Mouse (Mus musculus) heart, embryonic 16.5 days (tissue): ENCODE results near the gene Fam43a. TPM values are rescaled to one million over a fixed set of nuclear protein-coding genes. Genes with fewer than 3 reads are reported as not detected.

ENCODE experiments used
- ATAC-seq: fragments of 200-750 bp; cut with Nextera tagmentation; replicated peaks from 2 replicates; pipeline ENCODE4 v1.8.0; 2017; ENCODE audit warnings: moderate number of reproducible peaks; ENCODE audit not compliant: insufficient read depth, low FRiP score; ENCODE audit errors: extremely low read depth
- H3K27ac ChIP-seq: fragments of 300-500 bp; sonication (generic); 2 replicates; pipeline ENCODE4 v1.5.1; 2014; ENCODE audit warnings: mild to moderate bottlenecking, low read length, control low read depth, moderate library complexity
- H3K27me3 ChIP-seq: fragments of 300-500 bp; sonication (generic); 2 replicates; pipeline ENCODE4 v1.6.1; 2014; ENCODE audit warnings: low read length, mixed read lengths; ENCODE audit not compliant: control insufficient read depth, insufficient read depth
- H3K36me3 ChIP-seq: fragments of 300-500 bp; sonication (generic); 2 replicates; pipeline ENCODE4 v1.6.1; 2014; ENCODE audit not compliant: control insufficient read depth, insufficient read depth
- H3K4me1 ChIP-seq: fragments of 300-500 bp; sonication (generic); 2 replicates; pipeline ENCODE4 v1.6.1; 2014; ENCODE audit warnings: low read length, mixed read lengths; ENCODE audit not compliant: control insufficient read depth, insufficient read depth
- H3K4me2 ChIP-seq: fragments of 300-500 bp; sonication (generic); 2 replicates; pipeline ENCODE4 v1.6.1; 2014; ENCODE audit warnings: low read depth, mild to moderate bottlenecking, control low read depth, low read length
- H3K4me3 ChIP-seq: fragments of 300-500 bp; sonication (generic); 2 replicates; pipeline ENCODE4 v1.5.1; 2014; ENCODE audit warnings: mild to moderate bottlenecking, control low read depth, low read length
- H3K9ac ChIP-seq: fragments of 300-500 bp; sonication (generic); 2 replicates; pipeline ENCODE4 v1.6.1; 2014; ENCODE audit warnings: low read length, control low read depth
- H3K9me3 ChIP-seq: fragments of 300-500 bp; sonication (generic); replicated peaks from 2 replicates; pipeline ENCODE4 v1.6.1; 2016; ENCODE audit warnings: low read length; ENCODE audit not compliant: control insufficient read depth
- WGBS: fragments of 180-500 bp; shearing (Covaris S2); extraction: QIAGEN DNeasy Blood & Tissue Kit; methylation state at CpG from one replicate; pipeline ENCODE4 v1.1.7; 2014; 5-methylcytosine and 5-hydroxymethylcytosine counted together
- polyA plus RNA-seq: library from polyadenylated mRNA; unstranded; fragments of >200 nt; fragmentation: Nextera tagmentation; extraction: Ambion mirVana; gene quantifications from 2 replicates; pipeline ENCODE4 v1.2.1, GENCODE M21; 2015

Fam43a gene
- polyA plus RNA-seq, 1 experiment from 2014 or later, result 19.7 TPM

DNA sequence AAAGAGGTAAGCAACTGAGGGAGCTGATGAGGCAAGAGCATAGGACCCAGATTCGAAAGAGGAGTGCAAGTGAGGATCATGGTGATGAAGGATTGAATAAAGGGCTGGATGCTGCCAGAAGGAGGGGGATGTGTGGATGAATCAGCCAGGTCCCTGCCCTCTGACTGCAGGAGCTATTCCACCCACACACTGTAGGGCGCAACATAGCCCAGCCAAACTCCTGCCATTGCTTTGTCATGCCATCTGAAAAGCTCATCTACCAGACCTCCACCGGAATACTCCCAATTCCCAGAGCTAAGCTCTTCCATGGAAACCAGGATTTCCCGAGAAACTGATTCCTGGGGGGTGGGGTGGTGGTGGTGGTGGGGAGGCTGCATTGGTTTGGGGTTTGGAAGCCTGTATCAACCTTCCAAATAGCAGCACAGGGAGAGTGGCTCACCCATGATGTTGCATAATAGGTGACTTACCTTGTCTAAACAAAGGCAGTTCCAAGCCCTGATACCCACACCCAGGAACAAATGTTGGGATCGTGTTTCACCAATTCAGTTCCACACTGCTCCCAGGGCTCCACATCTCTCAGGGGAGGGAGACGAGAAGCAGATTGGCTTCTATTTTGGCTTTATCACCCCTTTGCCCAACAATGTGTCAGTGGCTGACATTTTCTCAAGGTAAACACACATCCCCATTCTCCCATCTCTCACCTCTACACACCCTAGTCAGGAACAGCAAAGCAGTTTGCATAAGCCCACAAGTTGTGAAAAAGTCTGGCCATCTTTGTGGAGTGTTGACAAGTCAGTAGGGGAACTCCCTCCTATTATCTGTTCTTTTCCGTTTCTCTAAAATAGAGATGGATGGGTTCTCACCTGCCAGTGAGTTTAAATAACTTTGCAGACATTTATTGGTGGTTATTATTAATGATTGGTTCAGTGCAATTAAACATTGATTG, 9.0 kb upstream of the Fam43a start:
- Histone ChIP-seq H3K27me3 (no peaks in the 10 kb centered on the region), H3K4me1 (peaks cover 8% of the 10 kb centered on the region), H3K9ac (no peak overlapping the region), H3K36me3 (no peaks in the 10 kb centered on the region), H3K27ac (no peak overlapping the region), H3K4me2 (no peak overlapping the region), H3K9me3 (no peaks in the 10 kb centered on the region), H3K4me3 (no peak overlapping the region)
- no peak for ATAC-seq
- WGBS, result 33% methylated on average over 7 of the region's 7 CpGs

DNA sequence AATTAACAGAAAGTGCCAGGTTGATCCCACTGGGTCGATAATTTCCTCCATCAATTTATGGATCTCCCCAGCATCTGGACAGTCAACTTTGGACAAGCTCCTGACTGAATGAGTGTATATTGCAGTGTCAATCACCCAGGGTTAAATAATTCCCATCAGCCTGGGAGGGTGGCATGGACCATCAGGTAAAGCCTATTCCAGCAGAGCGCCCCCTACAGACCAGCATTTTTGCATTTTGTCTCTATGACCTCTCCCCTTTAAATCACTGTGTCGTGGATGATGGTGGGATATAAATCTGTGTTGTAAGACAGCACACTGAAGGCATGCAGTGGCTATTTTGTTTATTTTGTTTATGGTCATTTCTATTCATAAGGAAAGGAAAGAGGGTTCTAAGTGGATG, 7.5 kb upstream of the Fam43a start:
- WGBS, result 46% methylated on average over 3 of the region's 3 CpGs
- no peaks in the 10 kb centered on the region for H3K36me3 ChIP-seq
- no peak for ATAC-seq
- peaks cover 7% of the 10 kb centered on the region for H3K4me1 ChIP-seq
- no peaks in the 10 kb centered on the region for H3K9me3 ChIP-seq
- H3K4me3 ChIP-seq, result no peak overlapping the region
- no peaks in the 10 kb centered on the region for H3K27me3 ChIP-seq
- no peak overlapping the region for H3K4me2 ChIP-seq
- no peak overlapping the region for H3K9ac ChIP-seq
- H3K27ac ChIP-seq, result no peak overlapping the region

DNA sequence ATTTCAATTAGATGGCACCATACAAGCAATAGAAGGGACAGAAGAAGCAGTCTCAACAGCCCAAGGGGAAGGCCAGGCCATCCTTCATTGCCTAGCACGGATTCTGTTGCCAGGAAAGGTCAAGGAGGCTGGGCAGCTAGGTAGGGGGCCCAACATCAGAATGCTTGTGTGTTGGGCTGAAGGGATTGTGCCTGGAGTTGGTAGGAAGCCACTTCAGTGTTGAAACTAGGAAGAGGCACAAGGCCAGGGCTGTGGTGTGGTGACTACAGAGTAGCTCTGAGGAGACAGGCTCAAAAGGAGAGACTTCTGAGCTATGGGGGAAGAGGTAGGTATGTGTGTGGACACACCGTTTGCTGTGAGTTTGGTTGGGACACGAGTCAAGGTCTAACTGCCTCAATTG, 4.2 kb upstream of the Fam43a start:
- Histone ChIP-seq H3K9ac (no peak overlapping the region), H3K36me3 (no peaks in the 10 kb centered on the region), H3K4me2 (no peak overlapping the region), H3K27me3 (no peaks in the 10 kb centered on the region), H3K27ac (no peak overlapping the region), H3K9me3 (no peaks in the 10 kb centered on the region), H3K4me1 (peaks cover 9% of the 10 kb centered on the region; the same call in 1 of the 2 replicates), H3K4me3 (no peak overlapping the region)
- 50% methylated on average over 3 of the region's 3 CpGs for WGBS
- ATAC-seq, result no peak

DNA sequence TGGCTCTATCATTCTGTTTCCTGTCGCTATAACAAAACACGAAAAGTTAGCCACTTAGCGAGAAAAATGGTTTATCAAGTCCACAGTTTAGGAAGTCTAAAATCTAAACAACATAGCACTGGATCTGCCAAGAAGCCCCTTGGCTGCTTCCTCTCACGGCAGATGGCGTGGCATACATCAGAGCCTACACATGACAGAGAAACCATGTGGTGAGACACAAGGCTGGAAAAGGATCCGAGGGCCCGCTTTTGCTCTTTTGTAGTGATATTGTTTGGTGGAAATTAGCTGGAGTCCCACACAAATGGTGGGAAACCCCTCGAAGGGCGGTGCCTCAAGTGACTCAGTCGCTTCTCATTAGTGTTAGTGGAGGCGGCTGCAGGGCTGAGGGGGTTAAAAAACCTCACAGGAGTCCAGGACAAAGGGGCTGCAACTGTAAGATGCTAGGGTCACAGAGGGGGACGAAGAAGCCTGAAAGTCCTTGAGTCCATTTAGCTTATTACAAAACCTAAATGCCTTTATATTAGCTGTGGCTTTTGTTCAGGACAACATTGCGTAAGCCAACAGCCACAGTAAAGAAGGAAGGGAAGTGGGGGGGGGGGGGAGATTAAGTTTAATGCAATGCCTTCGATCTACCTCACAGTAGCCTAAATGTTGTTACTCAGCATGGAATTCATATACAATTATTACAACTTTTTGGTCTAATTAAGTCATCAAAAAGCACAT, 3.5 kb upstream of the Fam43a start:
- Histone ChIP-seq H3K9ac (no peak overlapping the region), H3K27me3 (no peaks in the 10 kb centered on the region), H3K27ac (no peak overlapping the region), H3K4me1 (peaks cover 13% of the 10 kb centered on the region), H3K4me3 (no peak overlapping the region), H3K4me2 (no peak overlapping the region), H3K9me3 (no peaks in the 10 kb centered on the region), H3K36me3 (no peaks in the 10 kb centered on the region)
- 65% methylated on average over 14 of the region's 14 CpGs for WGBS
- ATAC-seq, result no peak

DNA sequence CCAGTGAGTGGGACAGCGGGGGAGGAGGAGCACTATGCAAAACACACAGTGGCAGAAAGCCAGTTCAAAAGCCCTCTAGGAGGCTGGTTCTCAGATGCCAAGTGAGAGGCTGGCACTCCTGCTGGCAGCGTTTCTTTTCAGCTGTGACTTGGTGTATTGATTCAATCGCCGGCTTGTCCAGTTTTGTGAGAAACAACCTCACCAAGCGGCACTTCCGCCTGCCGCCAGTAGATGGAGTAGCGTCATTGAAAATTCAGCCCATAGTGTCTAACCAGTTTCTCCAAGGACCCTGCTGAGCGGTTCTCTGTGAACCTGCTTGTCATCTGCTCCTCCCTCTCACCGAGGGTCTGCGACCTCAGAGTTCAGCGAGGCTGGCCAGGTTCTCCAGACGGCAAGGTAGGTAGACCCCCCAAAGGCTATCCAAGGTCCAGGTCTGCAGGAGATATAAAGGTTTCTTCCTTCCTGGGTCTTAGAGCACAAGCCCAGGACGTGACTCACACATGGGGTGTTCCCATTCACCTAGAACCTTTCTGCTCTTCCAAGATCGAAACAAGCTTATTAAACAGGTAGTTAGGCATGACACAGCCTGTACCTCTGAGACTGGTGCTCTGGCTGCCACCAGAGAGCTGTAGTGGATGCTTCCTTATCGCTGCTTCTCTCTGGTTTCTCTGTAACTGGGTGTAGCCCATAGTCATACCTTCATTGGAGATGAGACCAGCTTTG, 2.4 kb upstream of the Fam43a start:
- Histone ChIP-seq H3K9ac (peak overlapping the region; percentile 56; the same call in 1 of the 2 replicates), H3K27ac (no peak overlapping the region), H3K4me2 (peak overlapping the region; percentile 58), H3K36me3 (no peaks in the 10 kb centered on the region), H3K27me3 (no peaks in the 10 kb centered on the region), H3K9me3 (no peaks in the 10 kb centered on the region), H3K4me3 (peak overlapping the region; percentile 28), H3K4me1 (peaks cover 24% of the 10 kb centered on the region)
- no peak for ATAC-seq
- 11% methylated on average over 16 of the region's 16 CpGs for WGBS

DNA sequence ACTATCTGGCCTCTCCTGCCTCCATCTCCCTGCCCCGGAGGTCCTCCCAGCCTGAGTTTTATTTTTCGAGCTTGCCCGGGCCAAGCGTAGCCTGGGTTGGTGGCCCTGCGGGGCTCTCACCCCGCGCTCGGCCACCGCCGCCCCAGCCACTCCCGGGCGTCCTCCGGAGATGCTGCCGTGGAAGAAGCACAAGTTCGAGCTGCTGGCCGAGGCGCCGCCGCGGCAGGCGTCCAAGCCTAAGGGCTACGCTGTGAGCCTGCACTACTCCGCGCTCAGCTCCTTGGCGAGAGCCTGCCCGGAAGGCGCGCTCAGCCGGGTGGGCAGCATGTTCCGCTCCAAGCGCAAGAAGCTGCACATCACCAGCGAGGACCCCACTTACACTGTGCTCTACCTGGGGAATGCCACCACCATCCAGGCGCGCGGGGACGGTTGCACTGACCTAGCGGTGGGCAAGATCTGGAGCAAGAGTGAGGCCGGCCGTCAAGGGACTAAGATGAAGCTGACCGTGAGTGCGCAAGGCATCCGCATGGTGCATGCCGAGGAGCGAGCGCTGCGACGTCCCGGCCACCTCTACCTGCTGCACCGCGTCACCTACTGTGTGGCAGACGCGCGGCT, 1.0 kb downstream of the Fam43a start:
- peaks cover 44% of the 10 kb centered on the region for H3K4me1 ChIP-seq

DNA sequence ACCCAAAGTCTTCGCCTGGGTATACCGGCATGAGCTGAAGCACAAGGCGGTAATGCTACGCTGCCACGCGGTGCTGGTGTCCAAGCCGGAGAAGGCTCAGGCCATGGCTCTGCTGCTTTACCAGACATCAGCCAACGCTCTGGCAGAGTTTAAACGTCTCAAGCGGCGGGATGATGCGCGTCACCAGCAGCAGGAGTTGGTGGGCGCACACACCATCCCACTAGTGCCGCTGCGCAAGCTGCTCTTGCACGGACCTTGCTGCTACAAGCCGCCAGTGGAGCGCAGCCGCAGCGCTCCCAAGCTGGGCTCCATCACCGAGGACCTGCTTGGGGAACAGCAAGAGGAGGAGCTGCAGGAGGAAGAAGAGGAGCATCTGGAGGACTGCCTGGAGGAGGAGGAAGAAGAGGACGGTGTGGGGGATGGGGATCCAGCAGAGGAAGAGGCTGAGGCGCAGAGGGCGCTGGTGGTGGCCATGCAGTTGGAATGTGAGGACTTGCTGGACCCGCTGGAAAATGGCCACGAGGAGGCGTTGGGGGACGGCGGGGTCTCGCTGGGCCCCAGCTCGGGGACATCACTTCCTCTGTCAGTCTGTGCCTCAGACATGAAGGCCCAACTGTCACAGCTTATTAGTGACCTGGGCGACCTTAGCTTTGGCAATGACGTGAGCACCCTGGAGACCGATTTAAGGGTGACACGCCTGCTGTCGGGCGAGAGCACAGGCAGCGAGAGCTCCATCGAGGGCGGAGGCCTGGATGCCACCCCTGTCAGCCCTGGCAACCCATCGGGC, 1.7 kb downstream of the Fam43a start:
- H3K9ac ChIP-seq, result peak overlapping the region; percentile 85
- peak overlapping the region; percentile 78 for H3K4me3 ChIP-seq
- H3K9me3 ChIP-seq, result no peaks in the 10 kb centered on the region
- no peaks in the 10 kb centered on the region for H3K36me3 ChIP-seq
- ATAC-seq, result no peak
- 14% methylated on average over 42 of the region's 42 CpGs for WGBS
- no peaks in the 10 kb centered on the region for H3K27me3 ChIP-seq
- peak overlapping the region; percentile 86 for H3K27ac ChIP-seq
- H3K4me1 ChIP-seq, result peaks cover 44% of the 10 kb centered on the region
- H3K4me2 ChIP-seq, result peak overlapping the region; percentile 96

More for the DNA sequence above, 1.0 kb downstream of the Fam43a start:
- peak overlapping the region; percentile 85 for H3K9ac ChIP-seq
- peak overlapping the region; percentile 86 for H3K27ac ChIP-seq
- ATAC-seq, result peak; percentile 20; the same call in 1 of the 2 replicates
- under 1% methylated on average over 53 of the region's 53 CpGs for WGBS
- no peaks in the 10 kb centered on the region for H3K9me3 ChIP-seq
- H3K27me3 ChIP-seq, result no peaks in the 10 kb centered on the region
- peak overlapping the region; percentile 96 for H3K4me2 ChIP-seq
- peak overlapping the region; percentile 78 for H3K4me3 ChIP-seq
- H3K36me3 ChIP-seq, result no peaks in the 10 kb centered on the region

DNA sequence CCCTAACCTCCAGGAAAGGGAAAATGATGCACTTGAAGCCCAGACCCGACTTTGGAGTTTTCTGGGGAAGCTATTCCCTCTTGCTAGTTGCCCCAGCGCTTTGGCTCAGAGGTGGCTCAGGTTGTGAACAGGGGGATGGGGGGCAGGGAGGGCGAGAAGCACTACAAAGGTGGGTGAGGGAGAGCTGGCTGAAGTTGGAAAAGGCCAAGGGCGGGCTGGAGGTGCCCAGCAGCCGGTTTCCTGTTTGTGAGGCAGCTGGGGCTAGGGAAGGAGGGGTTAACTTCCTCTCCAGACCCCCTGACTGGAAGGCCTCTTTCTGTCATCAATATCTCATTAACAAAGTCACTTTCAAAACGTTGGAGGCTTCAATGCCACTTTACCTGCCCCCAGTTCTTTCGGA, 2.4 kb downstream of the Fam43a start:
- no peak for ATAC-seq
- peak overlapping the region; percentile 86 for H3K27ac ChIP-seq
- no peaks in the 10 kb centered on the region for H3K27me3 ChIP-seq
- no peaks in the 10 kb centered on the region for H3K9me3 ChIP-seq
- H3K4me1 ChIP-seq, result peaks cover 40% of the 10 kb centered on the region
- peak overlapping the region; percentile 78 for H3K4me3 ChIP-seq
- peak overlapping the region; percentile 96 for H3K4me2 ChIP-seq
- peak overlapping the region; percentile 85 for H3K9ac ChIP-seq
- H3K36me3 ChIP-seq, result no peaks in the 10 kb centered on the region
- WGBS, result 29% methylated on average over 7 of the region's 7 CpGs
